Mouse (Mus musculus): ENCODE results near the gene Aplp1.
"Not testable (repeated sequence)": the region's sequence is repeated elsewhere in the genome, so short reads cannot be mapped to it uniquely, and the experiment has no call there.

Aplp1 gene

DNA sequence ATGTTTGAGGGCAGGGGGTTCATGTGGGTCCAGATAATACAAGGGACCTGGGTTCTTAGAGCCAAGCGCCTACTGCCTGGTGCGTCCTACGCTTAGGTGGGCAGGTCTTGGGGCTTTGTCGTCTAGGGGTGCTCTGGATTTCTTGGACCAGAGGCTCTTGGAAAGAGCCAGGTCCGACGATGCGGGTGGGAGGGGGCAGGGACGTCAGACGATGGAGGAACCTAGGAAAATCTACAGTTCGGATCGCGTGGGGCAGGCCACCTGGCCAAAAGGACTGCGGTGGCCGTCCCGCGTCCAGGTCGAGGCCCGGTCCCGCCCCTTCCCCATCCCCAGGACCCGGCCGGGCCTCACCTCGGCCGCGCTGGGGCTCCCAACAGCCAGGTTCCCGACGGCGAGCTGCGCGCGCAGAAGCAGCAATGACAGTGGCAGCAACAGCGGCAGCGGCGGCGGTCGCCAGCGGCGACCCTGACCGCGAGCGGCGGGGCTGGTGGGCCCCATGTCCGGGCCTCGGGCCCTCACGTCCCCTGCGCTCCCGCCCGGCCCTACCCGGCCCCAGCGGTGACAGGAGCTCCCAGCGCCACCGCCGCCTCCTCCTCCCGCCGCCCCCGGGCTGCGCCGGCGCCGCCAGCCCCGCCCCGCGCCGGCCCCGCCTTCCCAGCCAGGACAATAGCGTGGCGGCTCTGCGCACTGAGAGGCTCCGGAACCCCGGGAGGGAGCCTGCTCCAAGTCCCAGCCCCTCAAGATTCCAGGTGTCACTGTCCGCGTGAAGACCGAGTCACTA lies at the start of gene Aplp1:
Gene Aplp1, minus strand, starts transcription at position 565 of the 781 bp plus-strand sequence.
- DNase-seq: peak; percentile 60

DNA sequence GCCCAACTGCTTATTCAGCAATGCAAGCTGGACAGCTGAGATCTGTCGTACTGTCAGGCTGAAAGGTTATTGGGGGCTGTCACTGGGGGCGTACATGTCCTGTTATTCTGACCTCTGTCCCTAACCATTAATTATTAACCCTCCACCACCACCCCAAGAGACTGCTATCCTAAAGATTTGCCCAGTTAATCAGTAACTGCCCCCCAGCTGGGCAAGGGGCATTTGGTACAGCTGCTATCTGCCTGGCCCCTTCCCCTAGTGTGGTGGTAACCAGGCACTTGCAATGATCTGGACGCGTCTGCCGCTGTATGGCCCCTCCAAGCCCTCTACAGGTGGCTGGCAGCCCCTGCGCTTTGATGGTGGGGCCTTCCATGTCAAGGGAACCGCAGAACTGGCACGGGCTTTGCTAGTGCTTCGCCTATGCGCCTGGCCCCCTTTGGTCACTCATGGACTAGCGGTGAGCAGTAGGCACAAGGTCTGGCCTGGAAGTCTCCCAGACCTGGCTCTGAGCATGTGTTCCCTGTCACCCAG lies 48.1 kb upstream of the Aplp1 start, which contains the start of gene Prodh2:
Gene Prodh2, plus strand, starts transcription at position 222 of the 531 bp plus-strand sequence.
- DNase-seq: peak; percentile 81

DNA sequence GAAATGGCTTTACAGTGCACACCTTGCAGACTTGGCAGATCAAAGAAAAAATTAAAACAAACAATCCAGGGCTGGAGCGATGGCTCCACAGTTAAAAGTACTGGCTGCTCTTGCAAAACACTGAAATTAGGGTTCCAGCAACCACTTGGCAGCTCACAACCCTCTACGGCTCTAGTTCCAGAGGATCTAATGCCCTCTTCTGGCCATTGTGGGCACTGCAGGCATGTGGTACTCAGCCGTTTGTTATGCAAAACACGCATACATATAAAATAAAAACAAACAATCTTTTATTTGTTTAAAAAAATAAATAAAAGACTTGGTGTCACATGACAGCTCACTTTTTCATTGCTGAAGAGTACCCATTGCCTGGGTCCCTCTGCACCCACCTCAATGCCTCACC lies 47.4 kb upstream of the Aplp1 start:
- peak; percentile 85 for DNase-seq

- DNase-seq: no peak
Observed at GRCm38 (mm10) chr7:30490957-30491307, 45.6 kb upstream of the Aplp1 start.

GRCm38 (mm10) chr7:30490251-30490956 lies 45.1 kb upstream of the Aplp1 start:
- peak; percentile 32 for DNase-seq

DNA sequence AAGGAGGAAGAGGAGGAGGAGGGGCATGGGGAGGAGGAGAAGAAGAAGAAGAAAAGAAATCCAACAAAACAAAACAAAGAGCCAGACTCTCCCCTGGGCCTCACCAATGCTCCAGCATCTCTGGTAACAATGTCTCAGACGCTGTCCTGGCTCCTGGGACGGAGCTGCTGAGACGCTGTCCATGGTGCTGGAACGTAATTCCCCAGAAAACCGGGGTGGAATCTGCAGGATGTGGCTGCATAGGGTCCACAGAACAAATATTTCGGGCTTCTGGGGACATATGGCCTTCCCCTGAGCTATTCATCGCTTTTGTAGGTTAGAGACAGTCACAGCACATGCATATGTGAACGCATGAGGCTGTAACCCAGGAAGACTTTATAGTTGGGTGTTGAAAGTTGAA lies 38.9 kb upstream of the Aplp1 start:
- DNase-seq: peak; percentile 42

GRCm38 (mm10) chr7:30477415-30478381 lies 32.4 kb upstream of the Aplp1 start:
- no peak for DNase-seq

- not testable (repeated sequence) for DNase-seq
Observed at GRCm38 (mm10) chr7:30476136-30476535, 30.8 kb upstream of the Aplp1 start.

DNA sequence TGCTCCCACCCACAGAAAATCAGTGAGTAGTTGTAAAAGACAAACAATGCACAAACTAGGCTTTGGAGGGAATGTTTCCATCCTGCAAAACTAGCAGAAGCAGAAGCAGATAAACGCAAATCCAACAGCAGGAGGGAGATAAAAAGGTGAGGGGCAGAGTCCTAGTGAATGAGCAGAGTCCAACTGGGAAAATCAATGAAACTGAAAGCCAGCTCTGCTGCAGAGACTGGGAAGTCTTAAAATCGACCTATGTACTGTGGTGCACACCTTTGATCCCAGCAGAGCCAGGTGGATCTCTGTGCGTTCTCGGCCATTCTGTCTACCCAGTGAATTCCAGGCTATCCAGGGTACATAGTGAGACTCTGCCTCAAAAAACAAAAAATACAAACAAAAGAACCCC lies 29.7 kb upstream of the Aplp1 start:
- DNase-seq: no peak

- DNase-seq: no peak
Observed at GRCm38 (mm10) chr7:30472411-30472810, 27.1 kb upstream of the Aplp1 start.

DNA sequence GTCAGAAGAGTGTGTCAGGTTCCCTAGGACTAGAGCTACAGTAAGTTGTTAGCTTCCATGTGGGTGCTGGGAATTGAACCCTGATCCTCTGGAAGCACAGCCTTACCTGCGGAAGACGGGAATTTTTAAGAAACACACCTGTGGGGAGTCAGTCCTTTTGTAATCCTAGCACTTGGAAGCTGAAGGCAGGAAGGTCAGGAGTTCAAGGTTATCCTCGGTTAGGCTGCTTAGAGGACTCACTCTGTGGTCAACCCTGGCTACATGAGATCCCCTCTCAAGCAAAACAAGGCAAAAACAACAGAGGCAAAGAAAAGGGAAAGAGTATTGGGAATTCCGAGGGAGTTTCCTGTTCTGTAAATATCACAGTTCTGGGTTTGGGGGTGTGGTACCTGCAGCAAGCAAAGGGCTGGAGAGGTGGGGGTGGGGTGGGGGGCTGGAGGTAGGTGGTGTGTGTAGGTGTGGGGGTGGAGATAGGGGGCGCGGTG lies 19.5 kb upstream of the Aplp1 start:
- DNase-seq: no peak

DNA sequence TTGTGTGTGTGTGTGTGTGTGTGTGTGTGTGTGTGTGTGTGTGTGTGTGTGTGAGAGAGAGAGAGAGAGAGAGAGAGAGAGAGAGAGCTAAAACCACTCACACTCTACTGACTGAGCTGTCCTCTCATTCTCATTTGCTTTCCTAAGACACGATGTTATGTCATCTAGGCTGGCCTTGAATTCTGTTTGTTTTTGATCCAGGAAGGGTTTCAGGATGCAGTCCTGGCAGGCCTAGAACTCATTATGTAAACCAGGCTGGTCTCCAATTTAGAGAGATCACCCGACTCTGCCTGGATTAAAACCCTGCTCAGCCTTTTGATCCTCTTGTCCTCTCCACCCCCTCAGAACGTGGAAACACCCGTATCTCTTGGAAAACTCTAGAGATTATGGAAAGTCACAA lies 18.7 kb upstream of the Aplp1 start:
- DNase-seq: no peak

GRCm38 (mm10) chr7:30463568-30463967 lies 18.2 kb upstream of the Aplp1 start:
- DNase-seq: no peak

GRCm38 (mm10) chr7:30459484-30459883 lies 14.1 kb upstream of the Aplp1 start:
- peak; percentile 16 for DNase-seq

DNA sequence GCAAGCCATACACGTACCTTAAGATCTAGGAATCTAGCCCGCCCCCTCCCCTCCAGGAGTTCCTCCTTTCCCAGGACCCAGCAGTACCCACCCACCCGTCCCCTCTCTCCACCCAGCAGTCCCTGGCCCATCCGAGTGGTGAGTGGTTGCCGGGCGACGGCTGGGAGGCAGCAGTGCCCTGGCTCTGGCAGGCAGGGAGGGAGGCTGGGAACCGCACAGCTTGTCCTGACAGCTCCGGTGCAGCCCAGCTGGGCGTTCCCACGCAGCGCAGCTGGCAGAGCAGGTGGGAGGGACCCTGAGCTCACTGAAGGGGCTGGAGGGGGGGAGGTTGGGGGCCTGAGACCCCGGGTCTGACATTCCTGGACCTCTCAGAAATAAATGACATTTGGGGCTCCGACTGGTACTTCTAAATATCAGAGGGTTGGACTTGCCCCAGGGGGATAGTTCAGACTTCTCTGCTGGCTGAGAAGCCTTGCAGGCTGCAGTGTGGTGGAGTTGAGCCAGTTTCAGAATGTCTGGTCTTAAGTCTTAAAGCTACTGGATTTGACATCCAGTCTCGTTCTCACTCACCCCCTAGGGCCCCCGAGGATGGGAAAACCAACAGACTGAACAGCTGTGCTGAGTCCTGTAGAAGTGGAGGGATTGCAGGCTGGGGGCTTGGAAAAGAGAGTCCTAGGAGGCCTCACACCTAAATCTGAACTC lies 12.4 kb upstream of the Aplp1 start, which contains the start of the genes Kirrel2 and Nphs1:
Gene Kirrel2, minus strand, starts transcription at position 62 of the 702 bp plus-strand sequence.
Gene Nphs1, plus strand, starts transcription at position 687 of the 702 bp plus-strand sequence.
- peak; percentile 22 for DNase-seq

- no peak for DNase-seq
Observed at GRCm38 (mm10) chr7:30456911-30457628, 11.7 kb upstream of the Aplp1 start.

DNA sequence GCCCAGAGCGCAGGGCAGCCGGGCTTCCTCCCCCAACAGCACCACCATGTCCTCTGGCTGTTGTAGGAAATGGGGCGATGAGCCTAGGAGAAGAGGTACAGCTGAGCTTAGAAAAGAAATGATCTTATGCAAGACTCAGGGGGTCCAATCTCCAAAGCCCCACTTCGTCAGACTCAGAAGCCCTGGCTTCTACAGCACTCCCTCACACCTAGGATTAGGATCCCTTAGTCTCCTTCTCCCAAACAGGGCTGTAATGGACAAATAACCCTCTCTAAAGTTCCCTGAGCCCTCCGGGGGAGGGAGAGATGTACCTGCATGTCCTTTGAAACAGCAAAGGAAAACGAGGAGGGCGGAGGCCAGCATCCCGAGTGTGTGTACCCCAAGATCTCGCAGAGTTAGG lies 11.2 kb upstream of the Aplp1 start:
- DNase-seq: no peak

DNA sequence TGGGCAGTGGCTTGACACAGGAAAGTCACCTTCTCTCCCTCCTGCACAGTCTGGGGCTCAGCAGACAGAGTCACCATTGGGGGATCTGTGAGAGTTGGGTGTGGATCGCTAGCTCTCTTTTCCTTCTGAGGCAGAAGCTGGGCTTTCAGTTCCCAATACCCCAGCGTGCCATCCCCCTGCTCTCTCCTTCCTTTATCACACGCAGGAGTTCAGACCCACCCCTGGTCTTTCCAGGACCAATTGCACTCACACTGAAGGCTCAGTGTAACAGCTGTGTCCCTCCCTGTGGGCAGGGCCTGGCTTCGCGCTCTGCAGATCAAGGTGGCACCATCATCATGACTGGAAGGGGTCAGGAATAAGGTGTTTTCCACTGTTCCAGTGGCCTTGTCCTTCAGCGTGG lies 8.9 kb upstream of the Aplp1 start:
- DNase-seq: no peak

DNA sequence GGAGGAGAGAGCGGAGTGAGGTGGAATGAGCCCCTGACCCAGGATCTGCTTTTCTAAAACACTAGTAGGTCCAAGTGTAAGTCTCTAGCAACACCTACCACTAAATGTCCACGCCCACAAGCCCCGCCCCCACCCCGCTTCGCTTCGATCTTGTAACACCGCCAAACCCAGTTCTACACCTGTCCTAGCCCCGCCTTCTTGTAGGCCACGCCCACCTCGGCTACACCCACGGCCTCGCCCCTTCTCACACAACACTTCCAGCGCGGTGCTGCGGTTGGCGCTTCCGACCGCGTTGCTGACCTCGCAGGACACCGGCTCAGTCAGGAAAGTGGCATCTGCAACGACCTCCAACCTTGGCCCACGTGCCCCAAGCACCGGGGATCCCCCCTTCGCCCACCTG lies 8.4 kb upstream of the Aplp1 start:
- peak; percentile 68 for DNase-seq

- DNase-seq: no peak
Observed at GRCm38 (mm10) chr7:30453327-30453726, 8.0 kb upstream of the Aplp1 start.

DNA sequence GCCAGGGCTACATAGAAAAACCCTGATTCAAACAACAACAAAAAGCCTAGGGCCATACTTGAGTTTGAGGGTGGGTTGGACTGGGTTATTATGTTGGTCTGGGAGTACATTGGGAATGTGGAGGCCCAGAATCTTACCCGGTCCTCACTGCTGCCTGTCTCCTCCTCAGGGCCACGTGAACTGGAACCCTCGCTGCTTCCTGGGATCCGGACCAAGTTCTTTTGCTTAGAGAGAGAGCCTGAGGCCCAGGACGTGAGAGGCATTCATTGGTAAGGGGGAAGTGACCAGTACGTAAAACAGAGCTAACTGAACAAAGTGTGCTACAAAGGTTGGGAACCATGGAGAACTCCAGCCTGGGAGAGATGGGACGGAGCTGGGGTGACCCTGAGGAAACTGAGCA lies 4.9 kb upstream of the Aplp1 start:
- DNase-seq: no peak
